Mouse (Mus musculus) layer of hippocampus, adult 2 months (tissue): ENCODE measurements around the gene Dnajb9. TPM values are rescaled to one million over a fixed set of nuclear protein-coding genes. Genes with fewer than 3 reads are reported as not detected.
"Not testable (repeated sequence)": the region's sequence is repeated elsewhere in the genome, so short reads cannot be mapped to it uniquely, and the experiment has no call there.

Experiments used
- DNase-seq, 2 experiments: peaks; one replicate each; pipeline ENCODE4 v3.0.0; 2022; ENCODE audit warnings: low spot score in 2 of 2
- H3K27ac ChIP-seq: fragments of 200-600 bp; 2 replicates; pipeline ENCODE4 v1.8.1; 2022
- H3K4me3 ChIP-seq: fragments of 200-600 bp; 2 replicates; pipeline ENCODE4 v1.8.1; 2022; ENCODE audit warnings: mild to moderate bottlenecking
- CTCF ChIP-seq: fragments of 200-600 bp; conservative IDR thresholded peaks from 2 replicates; pipeline ENCODE4 v1.8.1; 2022; ENCODE audit warnings: antibody characterized with exemption, mild to moderate bottlenecking, moderate library complexity
- long read RNA-seq, 2 experiments: library from polyadenylated mRNA; stranded (forward); transcript quantifications; one replicate each; pipeline ENCODE4 v2.0.0; 2021; ENCODE audit warnings: borderline mapping rate in 2 of 2
- total RNA-seq, 2 experiments: library from RNA; stranded (reverse); gene quantifications; 2 replicates each; pipeline ENCODE4 v1.2.3; 2021

Dnajb9 gene
- total RNA-seq = 10 to 100 TPM; 38.2 to 40.3 TPM
- long read RNA-seq, experiment 1, transcript Dnajb9-201 (3 exons, 2,461 nt) = major isoform, 30 of 33 reads
- long read RNA-seq, experiment 1, partial matches to known transcripts = 0 of 33 reads
- long read RNA-seq, experiment 1, other reads (novel, unspliced or antisense) = 3 of 33 reads
- long read RNA-seq, experiment 2, transcript Dnajb9-201 (3 exons, 2,461 nt) = major isoform, 48 of 49 reads
- long read RNA-seq, experiment 2, partial matches to known transcripts = 0 of 49 reads
- long read RNA-seq, experiment 2, other reads (novel, unspliced or antisense) = 1 of 49 reads

- peak; percentile 95 for TF ChIP-seq CTCF
- peak; percentile 100 for DNase-seq
- Histone ChIP-seq H3K4me3 (peak within 1 kb of the TSS; percentile 97), H3K27ac (peak within 1 kb of the TSS; percentile 97)
Observed at GRCm38 (mm10) chr12:44209824-44210752, at the start of gene Dnajb9. Gene Dnajb9, minus strand, starts transcription at chr12:44210326.

GRCm38 (mm10) chr12:44248309-44248977 is 38.3 kb upstream of the Dnajb9 start:
- no peak overlapping the region for H3K27ac ChIP-seq
- TF ChIP-seq CTCF = no peak
- DNase-seq = no peak
- no peak overlapping the region for H3K4me3 ChIP-seq

GRCm38 (mm10) chr12:44245739-44246138 is 35.6 kb upstream of the Dnajb9 start:
- H3K4me3 ChIP-seq = no peak overlapping the region
- peak overlapping the region; percentile 78 for H3K27ac ChIP-seq
- no peak for TF ChIP-seq CTCF
- DNase-seq = peak in 1 of 2 experiments; percentile 21

- H3K4me3 ChIP-seq = no peak overlapping the region
- no peak overlapping the region for H3K27ac ChIP-seq
- no peak for DNase-seq
- no peak for TF ChIP-seq CTCF
Observed at GRCm38 (mm10) chr12:44242407-44242806, 32.3 kb upstream of the Dnajb9 start.

GRCm38 (mm10) chr12:44241090-44241489 is 31.0 kb upstream of the Dnajb9 start:
- no peak overlapping the region for H3K4me3 ChIP-seq
- no peak for TF ChIP-seq CTCF
- no peak for DNase-seq
- no peak overlapping the region for H3K27ac ChIP-seq

- TF ChIP-seq CTCF = no peak
- no peak overlapping the region for H3K4me3 ChIP-seq
- DNase-seq = no peak
- H3K27ac ChIP-seq = no peak overlapping the region
Observed at GRCm38 (mm10) chr12:44224650-44225049, 14.5 kb upstream of the Dnajb9 start.

GRCm38 (mm10) chr12:44223044-44223443 is 12.9 kb upstream of the Dnajb9 start:
- no peak for TF ChIP-seq CTCF
- no peak overlapping the region for H3K4me3 ChIP-seq
- H3K27ac ChIP-seq = no peak overlapping the region
- DNase-seq = no peak

GRCm38 (mm10) chr12:44221651-44222356 is 11.7 kb upstream of the Dnajb9 start:
- peak overlapping the region; percentile 78 for H3K27ac ChIP-seq
- DNase-seq = no peak
- H3K4me3 ChIP-seq = peak overlapping the region; percentile 79
- no peak for TF ChIP-seq CTCF

GRCm38 (mm10) chr12:44221070-44221469 is 10.9 kb upstream of the Dnajb9 start, which contains the start of gene Pnpla8:
Gene Pnpla8, plus strand, starts transcription at chr12:44221370.
- Histone ChIP-seq H3K27ac (peak within 1 kb of the TSS; percentile 78), H3K4me3 (peak within 1 kb of the TSS; percentile 79)
- not testable (repeated sequence) for DNase-seq

GRCm38 (mm10) chr12:44211555-44211954 is 1.4 kb upstream of the Dnajb9 start:
- TF ChIP-seq CTCF = no peak
- Histone ChIP-seq H3K27ac (no peak overlapping the region), H3K4me3 (no peak overlapping the region)
- DNase-seq = no peak

GRCm38 (mm10) chr12:44209141-44209823 is 844 bp downstream of the Dnajb9 start:
- peak; percentile 35 for TF ChIP-seq CTCF
- H3K4me3 ChIP-seq = peak overlapping the region; percentile 97
- DNase-seq = peak in 1 of 2 experiments; percentile 35
- H3K27ac ChIP-seq = peak overlapping the region; percentile 93
